Mouse (Mus musculus) frontal cortex, postnatal 36 days (tissue): ENCODE measurements at regions not wholly inside any gene's neighbourhood (a gene's known extent, or its start where the extent isn't known, plus 50 kb on each side); places are given as distances from the start of the nearest gene placed in this dataset.

Experiments
- DNase-seq, 2 experiments: peaks; one replicate each; pipeline ENCODE4 v3.0.0; 2022; ENCODE audit warnings: low spot score in 2 of 2

- DNase-seq, result no peak
Observed at GRCm38 (mm10) chr14:99366281-99366987, 67.9 kb downstream of the Klf5 start.

- no peak for DNase-seq
Observed at GRCm38 (mm10) chr14:99366996-99367555, 68.6 kb downstream of the Klf5 start.

GRCm38 (mm10) chr14:99369366-99369765 is 70.9 kb downstream of the Klf5 start:
- no peak for DNase-seq

- DNase-seq, result no peak
Observed at GRCm38 (mm10) chr14:99373682-99374081, 75.2 kb downstream of the Klf5 start.

GRCm38 (mm10) chr14:99375040-99375610 is 76.6 kb downstream of the Klf5 start:
- no peak for DNase-seq

GRCm38 (mm10) chr14:99376652-99377502 is 78.4 kb downstream of the Klf5 start:
- peak in 1 of 2 experiments; percentile 45 for DNase-seq

GRCm38 (mm10) chr14:99381262-99382017 is 82.9 kb downstream of the Klf5 start:
- peak in 1 of 2 experiments; percentile 23 for DNase-seq

GRCm38 (mm10) chr14:99382051-99382450 is 83.6 kb downstream of the Klf5 start:
- no peak for DNase-seq

GRCm38 (mm10) chr14:99383170-99383569 is 84.7 kb downstream of the Klf5 start:
- no peak for DNase-seq

GRCm38 (mm10) chr14:99387581-99387980 is 89.1 kb downstream of the Klf5 start:
- DNase-seq, result no peak

GRCm38 (mm10) chr14:99389306-99389705 is 90.8 kb downstream of the Klf5 start:
- no peak for DNase-seq

- DNase-seq, result no peak
Observed at GRCm38 (mm10) chr14:99391700-99392099, 93.2 kb downstream of the Klf5 start.

GRCm38 (mm10) chr14:99392813-99393212 is 94.3 kb downstream of the Klf5 start:
- no peak for DNase-seq

GRCm38 (mm10) chr14:99393611-99394010 is 95.1 kb downstream of the Klf5 start:
- DNase-seq, result no peak

GRCm38 (mm10) chr14:99403155-99403726 is 104.8 kb downstream of the Klf5 start:
- no peak for DNase-seq

GRCm38 (mm10) chr14:99405228-99405627 is 106.7 kb downstream of the Klf5 start:
- no peak for DNase-seq

GRCm38 (mm10) chr14:99411835-99412234 is 113.3 kb downstream of the Klf5 start:
- DNase-seq, result no peak

- DNase-seq, result no peak
Observed at GRCm38 (mm10) chr14:99416169-99416568, 117.7 kb downstream of the Klf5 start.

- no peak for DNase-seq
Observed at GRCm38 (mm10) chr14:99418970-99419369, 120.5 kb downstream of the Klf5 start.

- DNase-seq, result no peak
Observed at GRCm38 (mm10) chr14:99423334-99423733, 124.8 kb downstream of the Klf5 start.

GRCm38 (mm10) chr14:99427049-99427448 is 128.6 kb downstream of the Klf5 start:
- no peak for DNase-seq
